Mouse (Mus musculus) neural tube, embryonic 12.5 days (tissue): Measurements from ENCODE around the gene Cep162. TPM values are rescaled to one million over a fixed set of nuclear protein-coding genes. Genes with fewer than 3 reads are reported as not detected.

Experiments used
- ATAC-seq: fragments of 200-750 bp; cut with Nextera tagmentation; 2 replicates; pipeline ENCODE4 v1.8.0; 2017; ENCODE audit warnings: low read depth, mild to moderate bottlenecking, moderate TSS enrichment, moderate library complexity; ENCODE audit not compliant: low FRiP score
- H3K27ac ChIP-seq: fragments of 300-500 bp; sonication (generic); 2 replicates; pipeline ENCODE4 v1.5.1; 2016
- H3K27me3 ChIP-seq: fragments of 300-500 bp; sonication (generic); replicated peaks from 2 replicates; pipeline ENCODE4 v1.6.1; 2016; ENCODE audit warnings: mild to moderate bottlenecking
- H3K36me3 ChIP-seq: fragments of 300-500 bp; sonication (generic); 2 replicates; pipeline ENCODE4 v1.6.1; 2016; ENCODE audit warnings: mild to moderate bottlenecking
- H3K4me1 ChIP-seq: fragments of 300-500 bp; sonication (generic); 2 replicates; pipeline ENCODE4 v1.6.1; 2016
- H3K4me2 ChIP-seq: fragments of 300-500 bp; sonication (generic); replicated peaks from 2 replicates; pipeline ENCODE4 v1.6.1; 2016; ENCODE audit warnings: mild to moderate bottlenecking
- H3K4me3 ChIP-seq: fragments of 300-500 bp; sonication (generic); 2 replicates; pipeline ENCODE4 v1.5.1; 2016
- H3K9ac ChIP-seq: fragments of 300-500 bp; sonication (generic); 2 replicates; pipeline ENCODE4 v1.6.1; 2016; ENCODE audit warnings: mild to moderate bottlenecking
- H3K9me3 ChIP-seq: fragments of 300-500 bp; sonication (generic); 2 replicates; pipeline ENCODE4 v1.6.1; 2016; ENCODE audit warnings: mild to moderate bottlenecking
- whole genome bisulfite sequencing: fragments of 180-500 bp; shearing (Covaris S2); methylation state at CpG from one replicate; pipeline ENCODE4 v1.1.7; 2016; 5-methylcytosine and 5-hydroxymethylcytosine counted together
- polyA plus RNA-seq: library from polyadenylated mRNA; unstranded; fragments of >200 nt; fragmentation: Nextera tagmentation; extraction: Ambion mirVana; gene quantifications from 2 replicates; pipeline ENCODE4 v1.2.1, GENCODE M21; 2016

Gene Cep162
- polyA plus RNA-seq, 1 experiment from 2014 or later, result 8.8 TPM

DNA sequence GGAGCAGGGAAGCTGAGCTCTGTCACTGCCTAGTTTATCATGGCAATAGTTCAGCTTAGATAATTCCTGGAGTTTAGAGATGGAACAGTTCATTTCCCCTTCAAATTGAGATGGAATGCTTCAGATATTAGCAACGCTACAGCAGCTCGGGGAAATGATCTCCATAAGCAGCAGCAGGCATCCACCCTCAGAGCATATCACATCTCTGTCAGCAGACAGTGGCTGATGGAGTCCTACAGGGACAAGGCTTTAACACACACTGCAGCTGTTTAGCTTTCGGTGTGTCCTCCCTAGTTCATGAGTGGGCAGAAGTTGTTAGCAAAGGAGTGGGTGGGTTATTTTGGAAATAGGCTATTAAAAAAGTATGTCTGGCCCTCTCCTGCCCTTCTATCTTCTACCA lies 58.1 kb downstream of the Cep162 start:
- peaks cover 32% of the 10 kb centered on the region for H3K36me3 ChIP-seq
- ATAC-seq, result no peak
- H3K27ac ChIP-seq, result no peak overlapping the region
- H3K9me3 ChIP-seq, result no peaks in the 10 kb centered on the region
- no peaks in the 10 kb centered on the region for H3K4me1 ChIP-seq
- no peak overlapping the region for H3K4me3 ChIP-seq
- H3K4me2 ChIP-seq, result no peak overlapping the region
- WGBS, result 93% methylated on average over 3 of the region's 3 CpGs
- H3K27me3 ChIP-seq, result no peaks in the 10 kb centered on the region
- no peak overlapping the region for H3K9ac ChIP-seq

DNA sequence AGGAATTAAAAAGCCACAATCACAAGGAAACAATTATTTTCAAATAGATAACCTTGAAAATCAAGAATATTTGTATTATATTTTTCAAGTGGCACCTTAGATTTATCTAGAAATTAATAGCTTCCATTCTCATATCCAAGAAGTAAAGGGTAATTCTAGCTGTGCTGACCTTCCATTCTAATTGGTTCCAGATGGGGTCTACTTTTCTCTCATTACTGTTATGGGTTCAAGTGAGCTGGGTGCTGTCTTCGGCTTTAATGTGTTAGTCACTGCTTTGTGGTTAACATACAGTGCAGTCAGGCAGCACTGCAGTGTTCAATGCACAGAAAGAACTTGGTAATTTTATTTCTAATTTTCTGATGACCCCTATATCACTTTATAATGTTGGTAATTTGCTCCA lies 61.6 kb downstream of the Cep162 start:
- H3K4me3 ChIP-seq, result no peak overlapping the region
- H3K4me2 ChIP-seq, result no peak overlapping the region
- peaks cover 47% of the 10 kb centered on the region for H3K36me3 ChIP-seq
- H3K4me1 ChIP-seq, result no peaks in the 10 kb centered on the region
- ATAC-seq, result no peak
- H3K9me3 ChIP-seq, result 0 out of 2 replicates have a peak, but pooled peaks cover 8% of the 10 kb centered on the region
- no peak overlapping the region for H3K27ac ChIP-seq
- no peak overlapping the region for H3K9ac ChIP-seq
- WGBS, result 82% methylated on average over 1 of the region's 1 CpGs
- no peaks in the 10 kb centered on the region for H3K27me3 ChIP-seq

DNA sequence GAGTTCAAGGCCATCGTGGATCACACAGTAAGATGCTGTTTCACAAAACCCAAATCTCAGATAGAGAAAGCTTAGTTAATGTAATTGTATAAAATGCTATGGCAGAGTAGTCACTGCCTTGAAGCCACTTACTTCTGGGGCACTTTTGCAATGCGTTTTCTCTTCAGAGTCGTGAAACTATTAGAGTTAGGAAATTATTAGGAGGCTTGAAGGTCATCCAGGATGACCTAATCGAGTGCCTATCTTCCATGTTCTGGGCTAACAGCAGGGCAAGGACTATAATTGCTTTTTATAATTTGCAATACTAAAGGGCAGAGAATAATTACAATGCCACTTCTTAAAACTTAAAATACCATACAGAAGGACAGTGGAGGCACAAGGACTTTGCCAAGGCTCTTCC lies 68.0 kb downstream of the Cep162 start:
- H3K9ac ChIP-seq, result no peak overlapping the region
- H3K36me3 ChIP-seq, result peaks cover 23% of the 10 kb centered on the region
- H3K4me3 ChIP-seq, result no peak overlapping the region
- H3K4me2 ChIP-seq, result no peak overlapping the region
- H3K9me3 ChIP-seq, result 0 out of 2 replicates have a peak, but pooled peaks cover 8% of the 10 kb centered on the region
- no peak overlapping the region for H3K27ac ChIP-seq
- H3K27me3 ChIP-seq, result no peaks in the 10 kb centered on the region
- no peaks in the 10 kb centered on the region for H3K4me1 ChIP-seq
- 96% methylated on average over 4 of the region's 4 CpGs for WGBS
- no peak for ATAC-seq

DNA sequence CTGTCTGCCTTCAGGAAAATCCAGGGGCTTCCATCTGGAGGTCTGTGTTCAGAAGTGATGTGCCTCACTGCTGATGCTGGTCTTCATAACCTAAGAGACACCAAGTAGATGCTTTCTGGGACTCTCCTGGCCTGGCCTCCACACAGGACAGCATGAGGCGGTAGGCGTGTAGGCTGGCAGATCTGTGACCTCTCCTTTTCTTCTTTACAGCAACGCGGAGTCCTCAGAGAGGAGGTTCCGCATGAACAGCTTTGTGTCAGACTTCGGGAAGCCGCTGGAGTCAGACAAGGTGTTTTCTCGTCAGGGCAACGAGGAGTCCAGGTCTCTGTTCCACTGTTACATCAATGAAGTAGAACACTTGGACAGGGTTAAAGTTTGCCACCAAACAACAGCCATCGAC lies 73.1 kb downstream of the Cep162 start:
- H3K4me3 ChIP-seq, result no peak overlapping the region
- H3K9me3 ChIP-seq, result no peaks in the 10 kb centered on the region
- H3K27me3 ChIP-seq, result no peaks in the 10 kb centered on the region
- H3K27ac ChIP-seq, result no peak overlapping the region
- 86% methylated on average over 10 of the region's 10 CpGs for WGBS
- no peaks in the 10 kb centered on the region for H3K36me3 ChIP-seq
- no peak for ATAC-seq
- no peak overlapping the region for H3K4me2 ChIP-seq
- no peak overlapping the region for H3K9ac ChIP-seq
- no peaks in the 10 kb centered on the region for H3K4me1 ChIP-seq

DNA sequence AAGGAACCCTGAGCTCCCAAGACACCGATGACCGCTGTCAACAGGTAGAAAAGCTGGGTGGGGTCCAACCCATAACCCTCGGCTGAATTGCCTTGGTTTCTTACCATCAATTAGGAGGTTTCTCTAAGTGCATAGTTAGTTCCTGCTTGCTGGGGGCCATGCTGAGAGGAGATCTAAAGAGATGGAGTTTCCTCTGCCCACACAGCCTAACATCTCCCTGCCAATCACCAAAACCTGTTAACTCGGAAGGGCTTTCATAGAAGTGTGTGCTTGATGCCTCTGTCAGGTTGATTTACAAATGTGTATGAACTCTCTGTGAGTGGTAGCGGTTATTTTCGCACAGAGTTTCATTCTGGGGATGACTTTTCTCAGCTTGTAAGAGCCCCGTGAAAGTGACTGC lies 76.8 kb downstream of the Cep162 start:
- H3K4me3 ChIP-seq, result no peak overlapping the region
- H3K9ac ChIP-seq, result no peak overlapping the region
- no peak overlapping the region for H3K27ac ChIP-seq
- H3K36me3 ChIP-seq, result no peaks in the 10 kb centered on the region
- H3K9me3 ChIP-seq, result no peaks in the 10 kb centered on the region
- ATAC-seq, result no peak
- H3K27me3 ChIP-seq, result no peaks in the 10 kb centered on the region
- WGBS, result 73% methylated on average over 7 of the region's 7 CpGs
- no peak overlapping the region for H3K4me2 ChIP-seq
- no peaks in the 10 kb centered on the region for H3K4me1 ChIP-seq

DNA sequence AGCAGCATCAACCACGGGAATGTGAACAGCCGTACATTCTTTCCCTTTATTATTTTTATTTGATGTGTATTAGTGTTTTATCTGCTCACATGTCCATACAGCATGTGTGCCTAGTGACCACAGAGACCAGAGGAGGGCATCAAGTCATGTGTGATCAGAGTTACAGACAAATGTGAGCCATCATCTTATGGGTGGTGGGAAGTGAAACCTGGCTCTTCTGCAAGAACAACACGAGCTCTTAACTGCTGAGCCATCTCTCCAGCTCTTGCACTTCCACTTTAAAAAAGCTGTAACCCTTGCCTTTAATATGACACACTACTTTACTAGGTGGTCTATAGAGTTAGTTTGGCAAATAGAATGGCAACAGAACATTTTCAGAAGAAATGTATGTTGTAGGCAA lies 83.8 kb downstream of the Cep162 start:
- H3K27ac ChIP-seq, result no peak overlapping the region
- H3K9me3 ChIP-seq, result no peaks in the 10 kb centered on the region
- H3K4me3 ChIP-seq, result no peak overlapping the region
- H3K4me1 ChIP-seq, result no peaks in the 10 kb centered on the region
- no peak overlapping the region for H3K4me2 ChIP-seq
- WGBS, result 86% methylated on average over 3 of the region's 3 CpGs
- H3K9ac ChIP-seq, result no peak overlapping the region
- no peaks in the 10 kb centered on the region for H3K27me3 ChIP-seq
- ATAC-seq, result no peak
- H3K36me3 ChIP-seq, result no peaks in the 10 kb centered on the region

DNA sequence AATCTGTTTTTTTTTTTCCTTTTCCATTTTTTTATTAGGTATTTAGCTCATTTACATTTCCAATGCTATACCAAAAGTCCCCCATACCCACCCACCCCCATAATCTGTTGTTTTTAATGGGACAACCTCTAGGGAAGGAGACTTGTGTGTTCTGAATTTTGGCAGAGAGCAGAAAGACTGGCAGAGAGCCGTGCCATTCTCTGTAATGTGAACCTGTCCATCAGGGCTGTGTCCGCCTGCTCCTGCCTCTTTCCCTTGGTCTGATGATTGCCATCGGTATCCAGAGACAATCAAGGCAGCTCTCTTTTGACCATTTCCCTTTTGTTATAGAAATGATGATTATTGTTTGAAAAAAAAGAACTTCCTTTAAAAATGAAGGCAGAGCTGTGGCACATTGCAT lies 84.4 kb downstream of the Cep162 start:
- H3K4me1 ChIP-seq, result no peaks in the 10 kb centered on the region
- H3K4me2 ChIP-seq, result no peak overlapping the region
- no peak overlapping the region for H3K4me3 ChIP-seq
- no peaks in the 10 kb centered on the region for H3K9me3 ChIP-seq
- no peak for ATAC-seq
- H3K27ac ChIP-seq, result no peak overlapping the region
- H3K9ac ChIP-seq, result no peak overlapping the region
- 79% methylated on average over 3 of the region's 3 CpGs for WGBS
- no peaks in the 10 kb centered on the region for H3K27me3 ChIP-seq
- no peaks in the 10 kb centered on the region for H3K36me3 ChIP-seq

DNA sequence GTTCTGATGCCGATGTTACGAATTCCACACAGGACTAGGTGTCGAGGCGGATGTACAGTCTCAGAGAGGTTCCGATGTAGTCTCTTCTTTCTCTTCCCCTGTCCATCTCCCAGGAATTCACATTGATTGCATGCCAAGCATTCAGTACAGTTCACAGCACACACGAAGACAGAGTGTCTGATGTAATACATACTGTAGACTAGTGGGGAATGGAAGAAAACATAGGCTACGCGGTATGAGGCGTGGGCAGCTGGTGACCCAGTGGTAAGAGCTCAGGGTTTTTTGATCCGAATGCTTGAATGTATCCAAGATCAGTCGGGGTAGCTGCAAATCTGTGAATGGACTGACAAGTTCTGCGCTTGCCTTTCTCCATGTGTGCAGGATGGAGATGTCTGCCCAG lies 86.2 kb downstream of the Cep162 start:
- no peaks in the 10 kb centered on the region for H3K27me3 ChIP-seq
- no peak overlapping the region for H3K9ac ChIP-seq
- ATAC-seq, result no peak
- no peaks in the 10 kb centered on the region for H3K4me1 ChIP-seq
- no peaks in the 10 kb centered on the region for H3K9me3 ChIP-seq
- no peak overlapping the region for H3K27ac ChIP-seq
- no peak overlapping the region for H3K4me3 ChIP-seq
- WGBS, result 93% methylated on average over 12 of the region's 12 CpGs
- H3K4me2 ChIP-seq, result no peak overlapping the region
- H3K36me3 ChIP-seq, result no peaks in the 10 kb centered on the region

DNA sequence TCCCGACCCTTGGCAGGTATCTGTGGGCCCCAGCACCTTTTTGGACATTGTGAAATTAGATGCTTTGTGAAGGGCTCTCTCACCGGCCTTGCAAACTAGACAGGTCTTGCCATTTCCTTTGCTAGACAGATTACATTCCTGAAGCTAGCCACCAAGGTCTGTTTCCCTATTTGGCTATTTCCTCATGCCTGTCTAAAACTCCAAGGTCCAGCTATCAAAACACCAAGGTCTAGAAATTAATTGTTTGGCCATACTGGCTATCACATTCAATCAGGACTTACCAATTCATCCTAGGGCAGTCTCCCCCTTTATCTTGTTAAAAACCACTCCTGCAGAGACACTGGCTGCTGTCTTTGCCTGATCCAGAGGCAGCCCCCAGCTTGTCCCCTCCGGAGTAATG lies 87.3 kb downstream of the Cep162 start:
- H3K9me3 ChIP-seq, result no peaks in the 10 kb centered on the region
- H3K27ac ChIP-seq, result no peak overlapping the region
- H3K27me3 ChIP-seq, result no peaks in the 10 kb centered on the region
- H3K9ac ChIP-seq, result no peak overlapping the region
- no peak overlapping the region for H3K4me2 ChIP-seq
- 70% methylated on average over 3 of the region's 3 CpGs for WGBS
- no peaks in the 10 kb centered on the region for H3K36me3 ChIP-seq
- no peak overlapping the region for H3K4me3 ChIP-seq
- no peak for ATAC-seq
- H3K4me1 ChIP-seq, result no peaks in the 10 kb centered on the region

DNA sequence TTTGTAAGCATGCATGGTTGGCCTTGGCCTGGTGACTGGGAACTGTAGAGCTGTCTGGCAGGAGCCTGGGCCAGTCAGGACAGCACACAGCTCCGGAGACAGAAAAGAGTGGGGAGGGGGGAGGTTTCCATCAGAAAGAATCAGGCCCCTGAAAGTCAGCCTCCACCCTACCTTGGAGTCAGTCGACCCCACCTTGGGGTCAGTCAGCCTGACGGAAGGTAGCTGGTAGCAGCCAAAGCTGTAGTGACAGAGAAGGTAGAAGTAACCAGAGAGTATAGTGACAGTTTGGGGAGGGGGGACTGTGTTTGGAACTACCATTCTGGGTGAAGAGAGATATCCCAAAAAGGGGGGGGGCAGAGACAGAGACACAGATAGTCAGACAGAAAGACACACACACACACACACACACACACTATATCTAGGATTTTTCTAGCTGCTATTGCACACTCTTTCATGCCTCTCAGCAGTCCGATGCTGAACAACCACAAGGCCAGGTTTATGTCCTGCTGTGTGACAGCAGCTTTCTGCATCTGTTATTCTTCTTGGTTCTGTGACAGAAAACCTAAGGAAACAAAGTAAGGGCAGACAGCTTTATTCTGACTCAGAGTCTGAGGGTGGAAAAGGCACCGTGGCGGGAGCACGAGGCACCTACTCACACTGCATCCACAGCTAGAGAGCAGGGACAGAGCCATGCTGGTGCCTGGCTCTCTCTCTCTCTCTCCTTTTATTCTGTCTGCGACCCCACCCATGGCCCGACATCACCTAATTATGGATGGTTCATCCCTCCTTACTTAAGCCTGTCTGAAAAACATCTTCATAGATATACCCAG lies 88.1 kb downstream of the Cep162 start:
- H3K9me3 ChIP-seq, result no peaks in the 10 kb centered on the region
- no peaks in the 10 kb centered on the region for H3K27me3 ChIP-seq
- H3K4me2 ChIP-seq, result no peak overlapping the region
- H3K9ac ChIP-seq, result no peak overlapping the region
- no peak for ATAC-seq
- 79% methylated on average over 9 of the region's 9 CpGs for WGBS
- no peak overlapping the region for H3K27ac ChIP-seq
- no peak overlapping the region for H3K4me3 ChIP-seq
- no peaks in the 10 kb centered on the region for H3K4me1 ChIP-seq
- no peaks in the 10 kb centered on the region for H3K36me3 ChIP-seq

DNA sequence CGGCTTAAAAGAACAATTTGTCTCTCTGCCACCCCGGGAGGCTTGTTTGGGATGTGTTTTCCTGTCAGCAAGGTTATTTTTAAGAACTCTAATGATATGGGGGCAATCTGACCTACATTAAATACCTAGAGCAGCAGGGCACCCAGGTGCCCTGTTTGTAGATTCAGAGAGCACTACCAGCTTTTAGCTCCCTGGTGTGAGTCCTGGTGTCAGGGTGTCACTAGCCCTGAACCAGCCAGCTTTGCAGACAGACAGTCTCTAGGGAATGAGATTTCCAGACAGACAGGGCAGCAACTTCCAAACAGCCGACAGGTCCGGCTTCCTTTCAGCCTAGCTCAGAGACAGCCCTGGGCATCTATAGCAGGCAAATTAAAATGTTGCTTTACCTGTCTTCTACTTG lies 92.8 kb downstream of the Cep162 start:
- no peak for ATAC-seq

DNA sequence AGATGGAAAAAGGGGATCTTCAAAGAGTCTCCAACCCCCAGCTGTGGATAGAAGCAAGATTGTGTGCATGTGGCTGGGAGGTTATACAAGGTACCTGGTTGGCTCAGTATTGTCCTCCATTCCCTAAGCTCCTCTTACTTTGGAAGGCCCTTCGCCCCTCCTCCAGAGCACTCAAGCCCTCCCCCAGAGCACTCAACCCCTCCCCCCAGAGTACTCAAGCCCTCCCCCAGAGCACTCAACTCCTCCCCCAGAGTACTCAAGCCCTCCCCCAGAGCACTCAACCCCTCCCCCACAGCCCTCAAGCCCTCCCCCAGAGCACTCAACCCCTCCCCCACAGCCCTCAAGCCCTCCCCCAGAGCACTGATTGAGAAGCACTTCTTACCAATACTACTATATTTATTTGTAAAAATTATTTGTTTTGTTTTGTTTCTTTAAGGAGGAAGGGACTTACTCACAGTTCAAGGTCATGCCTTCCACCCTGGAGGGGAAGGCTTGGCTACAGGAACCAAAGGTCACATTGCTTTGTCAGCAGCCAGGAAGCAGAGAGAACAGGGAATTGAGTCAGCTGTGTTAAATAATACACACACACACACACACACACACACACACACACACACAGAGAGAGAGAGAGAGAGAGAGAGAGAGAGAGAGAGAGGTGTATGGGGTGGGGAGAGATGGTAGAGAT lies 102.6 kb downstream of the Cep162 start:
- ATAC-seq, result no peak

More for the DNA sequence above, 92.8 kb downstream of the Cep162 start:
- Histone ChIP-seq H3K4me3 (no peak overlapping the region), H3K36me3 (no peaks in the 10 kb centered on the region), H3K4me1 (no peaks in the 10 kb centered on the region), H3K9me3 (no peaks in the 10 kb centered on the region), H3K9ac (no peak overlapping the region), H3K27ac (no peak overlapping the region), H3K27me3 (no peaks in the 10 kb centered on the region), H3K4me2 (no peak overlapping the region)
- 81% methylated on average over 4 of the region's 4 CpGs for WGBS

DNA sequence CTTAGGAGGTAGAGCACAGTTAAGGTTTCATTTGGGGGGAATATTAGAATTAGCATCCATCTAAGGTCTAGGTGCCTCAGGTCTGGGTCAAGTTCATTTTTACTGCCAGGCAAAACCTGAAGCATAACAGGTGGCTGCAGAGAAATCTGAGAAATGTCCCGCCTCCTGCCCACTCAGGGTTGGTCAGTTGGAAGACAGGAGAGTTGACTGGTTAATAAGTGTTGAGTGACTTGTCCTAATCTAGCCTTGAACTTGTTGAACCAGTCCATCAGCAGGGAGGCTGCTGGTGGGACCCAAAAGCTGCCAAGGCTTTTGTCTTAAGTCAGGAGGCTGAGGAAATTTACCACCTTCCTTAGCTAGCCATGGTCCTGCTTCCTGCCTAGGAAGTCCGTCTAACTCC lies 107.4 kb downstream of the Cep162 start:
- no peak for ATAC-seq
- 78% methylated on average over 2 of the region's 2 CpGs for WGBS
- no peak overlapping the region for H3K9ac ChIP-seq

More for the DNA sequence above, 102.6 kb downstream of the Cep162 start:
- Histone ChIP-seq H3K36me3 (no peaks in the 10 kb centered on the region), H3K9ac (no peak overlapping the region), H3K9me3 (no peaks in the 10 kb centered on the region), H3K27me3 (no peaks in the 10 kb centered on the region), H3K27ac (no peak overlapping the region), H3K4me3 (no peak overlapping the region), H3K4me1 (no peaks in the 10 kb centered on the region), H3K4me2 (no peak overlapping the region)
- WGBS, result 89% methylated on average over 1 of the region's 1 CpGs

More for the DNA sequence above, 107.4 kb downstream of the Cep162 start:
- Histone ChIP-seq H3K4me3 (no peak overlapping the region), H3K36me3 (no peaks in the 10 kb centered on the region), H3K4me1 (peaks cover 12% of the 10 kb centered on the region; the same call in 1 of the 2 replicates), H3K27me3 (peaks cover 33% of the 10 kb centered on the region), H3K4me2 (no peak overlapping the region), H3K27ac (no peak overlapping the region), H3K9me3 (no peaks in the 10 kb centered on the region)
